Mouse (Mus musculus): ENCODE data around the gene Tbcb. TPM values are rescaled to one million over a fixed set of nuclear protein-coding genes. Genes with fewer than 3 reads are reported as not detected.

Gene Tbcb
- polyA plus RNA-seq, 1 experiment from 2014 or later, result 44.0 TPM

DNA sequence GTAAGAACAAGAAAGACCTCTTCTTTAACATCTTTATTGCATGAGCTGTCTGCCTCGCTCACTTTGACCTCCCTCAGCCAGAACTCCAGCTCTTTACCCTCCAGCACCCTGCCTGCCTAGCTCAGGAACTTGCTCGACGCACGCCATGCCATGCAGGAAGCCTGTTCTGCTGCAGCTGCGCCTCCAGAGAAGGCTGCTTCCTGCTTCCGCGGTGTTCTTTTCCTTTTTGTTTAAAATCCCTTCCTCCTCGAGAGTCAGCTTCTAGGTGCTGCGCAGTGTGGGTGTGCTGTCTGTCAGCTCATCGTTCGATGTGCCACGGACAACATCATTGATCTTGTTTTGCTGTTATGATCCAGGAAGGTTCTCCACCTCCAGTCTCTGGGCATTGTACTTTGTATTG, 55.6 kb downstream of the Tbcb start:
- peaks cover 9% of the 10 kb centered on the region for H3K36me3 ChIP-seq (replicated peaks)
- no peak overlapping the region for H3K27ac ChIP-seq (replicated peaks)
- H3K4me3 ChIP-seq (replicated peaks), result no peak overlapping the region
- no peak overlapping the region for H3K9ac ChIP-seq
- WGBS (ENCODE audit: insufficient replicate concordance), result 44% methylated on average over 12 of the region's 12 CpGs
- no peak overlapping the region for H3K4me2 ChIP-seq
- no peaks in the 10 kb centered on the region for H3K9me3 ChIP-seq (replicated peaks)
- no peaks in the 10 kb centered on the region for H3K27me3 ChIP-seq
- no peaks in the 10 kb centered on the region for H3K4me1 ChIP-seq (replicated peaks)
- no peak for ATAC-seq (ENCODE audit: insufficient read depth)

Other genes starting within 250 kb of the Tbcb start
- gene Zfp568, start 248.3 kb downstream of the Tbcb start, polyA plus RNA-seq (2015; fragmentation: Nextera tagmentation; extraction: Ambion mirVana), result 8.2 and 12.5 TPM in 2 replicates
- gene Zfp14, start 180.9 kb downstream of the Tbcb start, polyA plus RNA-seq (2015; fragmentation: Nextera tagmentation; extraction: Ambion mirVana), result 0.37 and 0.53 TPM in 2 replicates
- gene Zfp82, start 159.4 kb downstream of the Tbcb start, polyA plus RNA-seq (2015; fragmentation: Nextera tagmentation; extraction: Ambion mirVana), result 1.3 and 1.6 TPM in 2 replicates
- not detected in 2 replicates for gene Gm26920, start 141.9 kb downstream of the Tbcb start, polyA plus RNA-seq (2015; fragmentation: Nextera tagmentation; extraction: Ambion mirVana)
- gene Zfp566, start 141.7 kb downstream of the Tbcb start, polyA plus RNA-seq (2015; fragmentation: Nextera tagmentation; extraction: Ambion mirVana), result 1.4 and 1.9 TPM in 2 replicates
- gene Zfp260, start 137.5 kb downstream of the Tbcb start, polyA plus RNA-seq (2015; fragmentation: Nextera tagmentation; extraction: Ambion mirVana), result 12.2 and 13.4 TPM in 2 replicates
- 1.4 and 1.6 TPM in 2 replicates for gene Zfp382, start 110.3 kb downstream of the Tbcb start, polyA plus RNA-seq (2015; fragmentation: Nextera tagmentation; extraction: Ambion mirVana)
- gene Zfp146, start 62.5 kb downstream of the Tbcb start, polyA plus RNA-seq (2015; fragmentation: Nextera tagmentation; extraction: Ambion mirVana), result 4.2 and 4.5 TPM in 2 replicates
- 5.6 and 7.7 TPM in 2 replicates for gene Cox7a1, start 48.1 kb downstream of the Tbcb start, polyA plus RNA-seq (2015; fragmentation: Nextera tagmentation; extraction: Ambion mirVana)
- gene Capns1, start 33.5 kb downstream of the Tbcb start, polyA plus RNA-seq (2015; fragmentation: Nextera tagmentation; extraction: Ambion mirVana), result 36.2 and 40.8 TPM in 2 replicates
- 43.3 and 44.4 TPM in 2 replicates for gene Polr2i, start 324 bp downstream of the Tbcb start, polyA plus RNA-seq (2015; fragmentation: Nextera tagmentation; extraction: Ambion mirVana)
- gene Ovol3, start 3.5 kb upstream of the Tbcb start, polyA plus RNA-seq (2015; fragmentation: Nextera tagmentation; extraction: Ambion mirVana), result not detected in 2 replicates
- gene Thap8, start 47.8 kb upstream of the Tbcb start, polyA plus RNA-seq (2015; fragmentation: Nextera tagmentation; extraction: Ambion mirVana), result 0.17 TPM in 2 replicates
- gene Wdr62, start 48.1 kb upstream of the Tbcb start, polyA plus RNA-seq (2015; fragmentation: Nextera tagmentation; extraction: Ambion mirVana), result 8.1 and 8.9 TPM in 2 replicates
- gene Clip3, start 59.5 kb upstream of the Tbcb start, polyA plus RNA-seq (2015; fragmentation: Nextera tagmentation; extraction: Ambion mirVana), result 0.55 and 0.76 TPM in 2 replicates
- gene Alkbh6, start 76.4 kb upstream of the Tbcb start, polyA plus RNA-seq (2015; fragmentation: Nextera tagmentation; extraction: Ambion mirVana), result 15.9 and 16.5 TPM in 2 replicates
- 15.7 and 20.2 TPM in 2 replicates for gene Syne4, start 82.5 kb upstream of the Tbcb start, polyA plus RNA-seq (2015; fragmentation: Nextera tagmentation; extraction: Ambion mirVana)
- 1.4 and 2.0 TPM in 2 replicates for gene E130208F15Rik, start 89.5 kb upstream of the Tbcb start, polyA plus RNA-seq (2015; fragmentation: Nextera tagmentation; extraction: Ambion mirVana)
- gene Sdhaf1, start 91.6 kb upstream of the Tbcb start, polyA plus RNA-seq (2015; fragmentation: Nextera tagmentation; extraction: Ambion mirVana), result 4.3 and 5.1 TPM in 2 replicates
- gene Lrfn3, start 130.5 kb upstream of the Tbcb start, polyA plus RNA-seq (2015; fragmentation: Nextera tagmentation; extraction: Ambion mirVana), result 1.9 and 2.0 TPM in 2 replicates
- 146 and 160 TPM in 2 replicates for gene Tyrobp, start 181.5 kb upstream of the Tbcb start, polyA plus RNA-seq (2015; fragmentation: Nextera tagmentation; extraction: Ambion mirVana)
- gene Hcst, start 187.6 kb upstream of the Tbcb start, polyA plus RNA-seq (2015; fragmentation: Nextera tagmentation; extraction: Ambion mirVana), result 6.7 and 7.0 TPM in 2 replicates
- 1.6 and 1.8 TPM in 2 replicates for gene Nfkbid, start 189.5 kb upstream of the Tbcb start, polyA plus RNA-seq (2015; fragmentation: Nextera tagmentation; extraction: Ambion mirVana)
- 5.3 and 6.2 TPM in 2 replicates for gene Aplp1, start 213.3 kb upstream of the Tbcb start, polyA plus RNA-seq (2015; fragmentation: Nextera tagmentation; extraction: Ambion mirVana)
- gene Kirrel2, start 225.4 kb upstream of the Tbcb start, polyA plus RNA-seq (2015; fragmentation: Nextera tagmentation; extraction: Ambion mirVana), result 0.03 and 0.37 TPM in 2 replicates
- gene Nphs1, start 226.0 kb upstream of the Tbcb start, polyA plus RNA-seq (2015; fragmentation: Nextera tagmentation; extraction: Ambion mirVana), result 0.10 TPM in 1 of 2 replicates, not detected in the other

Measured in liver, embryonic 15.5 days (tissue).